Mouse (Mus musculus) right cerebral cortex, postnatal 4 days (tissue): ENCODE results near the gene Krtap3-3.
A peak's percentile ranks its signal among the peaks of the same experiment; 100 is the strongest.
"Not testable (repeated sequence)": the region's sequence is repeated elsewhere in the genome, so short reads cannot be mapped to it uniquely, and the experiment has no call there.

Source experiments
- DNase-seq: peaks from one replicate; pipeline ENCODE4 v3.0.0-alpha.2; 2022

Gene Krtap3-3

GRCm38 (mm10) chr11:99550765-99551164 lies at the start of gene Krtap3-3:
TSS of gene Krtap3-3 (minus strand) at chr11:99550865.
- no peak for DNase-seq

GRCm38 (mm10) chr11:99597742-99598141 lies 47.1 kb upstream of the Krtap3-3 start, which contains the start of gene Krtap9-3:
TSS of gene Krtap9-3 (minus strand) at chr11:99598105.
- DNase-seq = not testable (repeated sequence)

- no peak for DNase-seq
These were observed 40.3 kb upstream of the Krtap3-3 start, which contains the start of gene Krtap1-3 for GRCm38 (mm10) chr11:99590981-99591380. TSS of gene Krtap1-3 (minus strand) at chr11:99591339.

GRCm38 (mm10) chr11:99585096-99585495 lies 34.4 kb upstream of the Krtap3-3 start:
- DNase-seq = no peak

GRCm38 (mm10) chr11:99583245-99583704 lies 32.6 kb upstream of the Krtap3-3 start, which contains the start of gene Krtap1-4:
TSS of gene Krtap1-4 (minus strand) at chr11:99583654.
- no peak for DNase-seq

GRCm38 (mm10) chr11:99581564-99581963 lies 30.9 kb upstream of the Krtap3-3 start:
- no peak for DNase-seq

- DNase-seq = no peak
These were observed 30.4 kb upstream of the Krtap3-3 start for GRCm38 (mm10) chr11:99581051-99581450.

GRCm38 (mm10) chr11:99580636-99581035 lies 30.0 kb upstream of the Krtap3-3 start, which contains the start of gene Krtap1-5:
TSS of gene Krtap1-5 (minus strand) at chr11:99581016.
- DNase-seq = no peak

- peak; percentile 70 for DNase-seq
These were observed 23.4 kb upstream of the Krtap3-3 start for GRCm38 (mm10) chr11:99574106-99574505.

GRCm38 (mm10) chr11:99573164-99573563 lies 22.5 kb upstream of the Krtap3-3 start:
- no peak for DNase-seq

GRCm38 (mm10) chr11:99566530-99566929 lies 15.9 kb upstream of the Krtap3-3 start, which contains the start of gene Krtap3-1:
TSS of gene Krtap3-1 (minus strand) at chr11:99566630.
- DNase-seq = no peak

- DNase-seq = no peak
These were observed 11.9 kb upstream of the Krtap3-3 start for GRCm38 (mm10) chr11:99562580-99562979.

- DNase-seq = no peak
These were observed 8.7 kb upstream of the Krtap3-3 start, which contains the start of gene Gm11939 for GRCm38 (mm10) chr11:99559366-99559765. TSS of gene Gm11939 (minus strand) at chr11:99559466.

- DNase-seq = no peak
These were observed 7.5 kb upstream of the Krtap3-3 start for GRCm38 (mm10) chr11:99557976-99558745.

GRCm38 (mm10) chr11:99556753-99557152 lies 6.1 kb upstream of the Krtap3-3 start, which contains the start of gene Krtap3-2:
TSS of gene Krtap3-2 (minus strand) at chr11:99556853.
- DNase-seq = no peak

GRCm38 (mm10) chr11:99556195-99556594 lies 5.5 kb upstream of the Krtap3-3 start:
- no peak for DNase-seq

- DNase-seq = no peak
These were observed 2.8 kb downstream of the Krtap3-3 start for GRCm38 (mm10) chr11:99547892-99548291.

- peak; percentile 46 for DNase-seq
These were observed 10.9 kb downstream of the Krtap3-3 start for GRCm38 (mm10) chr11:99539721-99540120.

- no peak for DNase-seq
These were observed 29.3 kb downstream of the Krtap3-3 start, which contains the start of gene Krt39 for GRCm38 (mm10) chr11:99521288-99521860. TSS of gene Krt39 (minus strand) at chr11:99521338.

GRCm38 (mm10) chr11:99514098-99514497 lies 36.6 kb downstream of the Krtap3-3 start:
- DNase-seq = no peak
